8 mouse cellular contexts compared by ENCODE assay signal in genomic region chr4:114665684-114666083, GRCm38 (mm10).
DNase-seq lines count a peak whose midpoint lies in the region; ATAC-seq and TF ChIP-seq lines count a peak whose summit lies in the region.

No protein-coding gene starts in this region.

- peaks cover 13% of the 10 kb centered on the region for H3K4me1 ChIP-seq in forebrain, embryonic 16.5 days (replicated peaks; ENCODE audit: control insufficient read depth, insufficient read depth, low read length)
- 0 out of 2 replicates have a peak, but pooled peaks cover 3% of the 10 kb centered on the region for H3K4me1 ChIP-seq in liver, postnatal 0 days (ENCODE audit: insufficient read depth)

- ATAC-seq in forebrain, embryonic 16.5 days, result peak; percentile 68
- peak; percentile 70 for ATAC-seq in liver, postnatal 0 days
- peak; percentile 80 for ATAC-seq in neutrophil, adult 5-6 weeks (ENCODE audit: extremely low read depth, insufficient number of reproducible peaks, low FRiP score, poor library complexity, severe bottlenecking)

- TF ChIP-seq EP300 in liver, postnatal 0 days (IDR thresholded peaks at IDR 0.05; ENCODE audit: low read depth), result no peak

- 2% methylated on average over 14 of the region's 14 CpGs for WGBS in forebrain, embryonic 16.5 days
- WGBS in liver, postnatal 0 days (ENCODE audit: insufficient replicate concordance), result 6% methylated on average over 14 of the region's 14 CpGs

- TF ChIP-seq CTCF in liver, postnatal 0 days (IDR thresholded peaks at IDR 0.05; ENCODE audit: low read depth), result peak; percentile 92

- H3K27ac ChIP-seq in forebrain, embryonic 16.5 days (ENCODE audit: low read length), result no peak overlapping the region
- H3K27ac ChIP-seq in liver, postnatal 0 days (ENCODE audit: low read depth), result no peak overlapping the region

- H3K9me3 ChIP-seq in forebrain, embryonic 16.5 days (ENCODE audit: control insufficient read depth, low read length), result no peaks in the 10 kb centered on the region
- H3K9me3 ChIP-seq in liver, postnatal 0 days (ENCODE audit: low read length), result no peaks in the 10 kb centered on the region

- no peak overlapping the region for H3K4me2 ChIP-seq in forebrain, embryonic 16.5 days (ENCODE audit: low read length)
- peak overlapping the region; percentile 39 for H3K4me2 ChIP-seq in liver, postnatal 0 days (ENCODE audit: low read depth, low read length)

- DNase-seq in ES-CJ7 (ENCODE audit: low read depth, low spot score), result peak; percentile 84
- DNase-seq in cerebellum, adult 18-20 months, result peak; percentile 41 to 51
- peak; percentile 43 for DNase-seq in heart, postnatal 25 days (ENCODE audit: low spot score)
- peak; percentile 72 to 90 for DNase-seq in layer of hippocampus, adult 18-20 months (ENCODE audit: low spot score in 2 of 2)
- DNase-seq in liver, postnatal 0 days, result peak; percentile 82
- peak; percentile 89 for DNase-seq in testis, postnatal 10 days (ENCODE audit: low spot score)

- intact Hi-C loops in heart, postnatal 25 days (cut with DNase I), result loop anchor here (1.0 to 5.0 kb wide), 2 partner anchors 242 to 283 kb away; partner anchors contain the start of gene Foxd2

- H3K36me3 ChIP-seq in forebrain, embryonic 16.5 days (ENCODE audit: control insufficient read depth, insufficient read depth), result no peaks in the 10 kb centered on the region
- H3K36me3 ChIP-seq in liver, postnatal 0 days (replicated peaks; ENCODE audit: insufficient read depth, low read length), result no peaks in the 10 kb centered on the region

- no peak overlapping the region for H3K9ac ChIP-seq in forebrain, embryonic 16.5 days (replicated peaks; ENCODE audit: low read depth, low read length)
- no peak overlapping the region for H3K9ac ChIP-seq in liver, postnatal 0 days (replicated peaks)

- H3K4me3 ChIP-seq in forebrain, embryonic 16.5 days (replicated peaks; ENCODE audit: low read length), result no peak overlapping the region
- H3K4me3 ChIP-seq in liver, postnatal 0 days (ENCODE audit: low read depth, low read length), result no peak overlapping the region

- H3K27me3 ChIP-seq in forebrain, embryonic 16.5 days (replicated peaks; ENCODE audit: control insufficient read depth, insufficient read depth, low read length), result peaks cover 62% of the 10 kb centered on the region
- H3K27me3 ChIP-seq in liver, postnatal 0 days (ENCODE audit: insufficient read depth, low read length), result peaks cover 38% of the 10 kb centered on the region
